ENCODE assay signal across 8 mouse cellular contexts in the genomic region with DNA sequence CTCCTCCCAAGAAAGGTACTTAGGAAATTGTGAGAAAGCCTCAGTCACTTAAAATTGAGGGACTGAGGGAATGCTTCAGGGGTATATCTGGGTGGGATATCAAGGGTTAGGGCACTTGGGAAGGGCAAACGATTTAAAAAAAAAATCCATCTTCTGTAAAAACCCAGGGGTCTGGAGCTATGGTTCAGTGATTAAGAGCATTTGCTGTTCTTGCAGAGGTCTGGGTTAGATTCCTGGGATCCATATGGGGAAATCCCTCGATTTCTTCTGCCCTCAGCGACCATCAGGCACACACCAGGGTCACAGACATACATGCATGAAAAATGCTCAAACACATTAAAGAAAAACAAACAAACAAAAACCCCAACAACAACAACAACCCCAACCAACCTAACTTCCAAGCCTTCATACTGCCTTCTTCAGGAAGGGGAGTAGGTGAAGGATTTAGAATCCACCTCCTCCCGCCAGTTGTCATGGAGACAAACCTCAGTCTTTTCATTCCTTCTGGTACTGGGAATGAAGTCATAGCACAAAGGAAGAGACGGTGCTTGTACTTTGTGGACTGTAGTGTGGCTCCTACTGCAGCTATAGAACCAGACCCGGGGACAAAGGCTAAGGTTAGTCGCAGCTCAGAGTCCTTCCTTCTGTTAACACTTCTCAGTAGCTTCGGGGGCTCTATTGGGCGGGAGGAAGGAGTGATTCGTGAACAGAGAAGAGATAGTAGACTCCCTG. TPM values are rescaled to one million over a fixed set of nuclear protein-coding genes. Genes with fewer than 3 reads are reported as not detected.
A peak's percentile ranks its signal among the peaks of the same experiment; 100 is the strongest.
DNase-seq lines count a peak whose midpoint lies in the region; ATAC-seq and TF ChIP-seq lines count a peak whose summit lies in the region.

No protein-coding gene starts in this region.

- peak overlapping the region; percentile 85 for H3K9ac ChIP-seq in heart, embryonic 14.5 days (ENCODE audit: low read length)
- peak overlapping the region; percentile 72 for H3K9ac ChIP-seq in ES-E14 (ENCODE audit: insufficient read depth, low read depth, low read length, poor library complexity, severe bottlenecking)
- H3K9ac ChIP-seq in limb, embryonic 14.5 days (ENCODE audit: low read depth, low read length, severe bottlenecking), result peak overlapping the region; percentile 60
- peak overlapping the region; percentile 48; the same call in 1 of the 2 replicates for H3K9ac ChIP-seq in stomach, embryonic 15.5 days

- H3K4me2 ChIP-seq in heart, embryonic 14.5 days (ENCODE audit: low read length), result peak overlapping the region; percentile 60
- peak overlapping the region; percentile 68 for H3K4me2 ChIP-seq in limb, embryonic 14.5 days (replicated peaks; ENCODE audit: low read depth, low read length, severe bottlenecking)
- peak overlapping the region; percentile 66 for H3K4me2 ChIP-seq in stomach, embryonic 15.5 days

- TF ChIP-seq POLR2A in limb, embryonic 14.5 days (IDR thresholded peaks at IDR 0.05; ENCODE audit: borderline replicate concordance, extremely low read depth, insufficient read depth, insufficient read length), result peak; percentile 65; the same call in 1 of the 2 replicates

- peaks cover 4% of the 10 kb centered on the region; the same call in 1 of the 2 replicates for H3K36me3 ChIP-seq in heart, embryonic 14.5 days (ENCODE audit: control insufficient read depth, insufficient read depth, low read length)
- 0 out of 2 replicates have a peak, but pooled peaks cover 3% of the 10 kb centered on the region for H3K36me3 ChIP-seq in ES-E14 (ENCODE audit: control insufficient read depth, insufficient read depth, low read length, poor library complexity, severe bottlenecking)
- no peaks in the 10 kb centered on the region; the same call in 1 of the 2 replicates for H3K36me3 ChIP-seq in limb, embryonic 14.5 days (ENCODE audit: control insufficient read depth, insufficient read depth, low read length)
- H3K36me3 ChIP-seq in stomach, embryonic 15.5 days, result no peaks in the 10 kb centered on the region

- H3K27ac ChIP-seq in heart, embryonic 14.5 days (replicated peaks in 1 of 2; ENCODE audit: control insufficient read depth in 1 of 2, insufficient read depth in 1 of 2, low read depth in 2 of 2, low read length in 2 of 2), result peak overlapping the region; percentile 96 to 99
- H3K27ac ChIP-seq in ES-E14 (ENCODE audit: insufficient read depth, low read depth, low read length, poor library complexity, severe bottlenecking), result peak overlapping the region; percentile 59; the same call in 1 of the 2 replicates
- H3K27ac ChIP-seq in limb, embryonic 14.5 days (replicated peaks; ENCODE audit: low read depth, low read length), result peak overlapping the region; percentile 95
- H3K27ac ChIP-seq in stomach, embryonic 15.5 days, result peak overlapping the region; percentile 100

- in situ Hi-C loops in ES-E14 (cut with MboI; ENCODE audit: low sequenced_read_pairs in 2 of 2, unreplicated experiment in 2 of 2), result no loop called here

- peaks cover 14 to 35% of the 10 kb centered on the region in 2 experiments for H3K4me1 ChIP-seq in heart, embryonic 14.5 days (ENCODE audit: control insufficient read depth in 2 of 2, insufficient read depth in 2 of 2, low read length in 2 of 2)
- peaks cover 0 to 2% of the 10 kb centered on the region in 2 experiments; a peak in 2 of 4 replicates for H3K4me1 ChIP-seq in ES-E14 (ENCODE audit: control insufficient read depth in 2 of 2, insufficient read depth in 2 of 2, low read length in 2 of 2, poor library complexity in 1 of 2)
- H3K4me1 ChIP-seq in limb, embryonic 14.5 days (ENCODE audit: control insufficient read depth, insufficient read depth, low read length), result peaks cover 19% of the 10 kb centered on the region
- H3K4me1 ChIP-seq in stomach, embryonic 15.5 days, result peaks cover 24% of the 10 kb centered on the region

- H3K27me3 ChIP-seq in heart, embryonic 14.5 days (ENCODE audit: control insufficient read depth, insufficient read depth, low read length), result no peaks in the 10 kb centered on the region
- H3K27me3 ChIP-seq in limb, embryonic 14.5 days (ENCODE audit: control insufficient read depth, insufficient read depth, low read length), result no peaks in the 10 kb centered on the region
- H3K27me3 ChIP-seq in stomach, embryonic 15.5 days (replicated peaks), result no peaks in the 10 kb centered on the region

- DNase-seq in heart, adult 18-20 months, result no peak
- DNase-seq in ES-E14 (ENCODE audit: low read depth, low spot score), result no peak
- DNase-seq in limb, embryonic 14.5 days (ENCODE audit: low spot score), result no peak
- DNase-seq in natural killer cell, adult 2 months (ENCODE audit: low spot score in 2 of 2), result no peak
- no peak for DNase-seq in spleen, postnatal 36 days (ENCODE audit: low spot score in 2 of 2)

- H3K4me3 ChIP-seq in heart, embryonic 14.5 days (ENCODE audit: control insufficient read depth in 1 of 2, insufficient read depth in 1 of 2, low read depth in 1 of 2, low read length in 2 of 2), result peak overlapping the region; percentile 71 to 79
- peak overlapping the region; percentile 64 to 82 for H3K4me3 ChIP-seq in ES-E14 (ENCODE audit: insufficient read depth in 1 of 2, low read depth in 1 of 2, low read length in 2 of 2, poor library complexity in 1 of 2, severe bottlenecking in 1 of 2)
- H3K4me3 ChIP-seq in limb, embryonic 14.5 days (replicated peaks; ENCODE audit: low read length), result peak overlapping the region; percentile 67
- peak overlapping the region; percentile 85 for H3K4me3 ChIP-seq in stomach, embryonic 15.5 days (replicated peaks)

- 6% methylated on average over 10 of the region's 10 CpGs for WGBS in heart, embryonic 14.5 days
- 7% methylated on average over 10 of the region's 10 CpGs for WGBS in limb, embryonic 14.5 days
- WGBS in stomach, embryonic 15.5 days, result 3% methylated on average over 10 of the region's 10 CpGs

- no peaks in the 10 kb centered on the region for H3K9me3 ChIP-seq in heart, embryonic 14.5 days (ENCODE audit: control insufficient read depth, low read length)
- no peaks in the 10 kb centered on the region for H3K9me3 ChIP-seq in ES-E14 (ENCODE audit: control insufficient read depth, insufficient read depth, low read depth, low read length)
- no peaks in the 10 kb centered on the region for H3K9me3 ChIP-seq in limb, embryonic 14.5 days (ENCODE audit: control insufficient read depth, low read length)
- no peaks in the 10 kb centered on the region for H3K9me3 ChIP-seq in stomach, embryonic 15.5 days

- no peak; the same call in 1 of the 2 replicates for ATAC-seq in heart, embryonic 14.5 days (ENCODE audit: insufficient number of reproducible peaks, insufficient read depth, low FRiP score, low read depth)
- ATAC-seq in erythroblast, adult 5-6 weeks (replicated peaks; ENCODE audit: low FRiP score, poor library complexity, severe bottlenecking), result peak; percentile 49
- ATAC-seq in limb, embryonic 14.5 days (ENCODE audit: low FRiP score, low read depth), result peak; percentile 75
- ATAC-seq in stomach, embryonic 15.5 days (ENCODE audit: insufficient read depth, low FRiP score, low read depth), result peak; percentile 44

TF ChIP-seq in ES-E14, 5 proteins besides CTCF, POLR2A, EP300 and RAD21:
- no peak for TF ChIP-seq CHD2 (IDR thresholded peaks at IDR 0.05; ENCODE audit: low read depth, low read length)
- TF ChIP-seq HCFC1 (IDR thresholded peaks at IDR 0.05; ENCODE audit: borderline replicate concordance, insufficient read depth, low read length), result peak; percentile 34; the same call in 1 of the 2 replicates

RNA-seq across cellular contexts. Expression of a gene that starts 0.6 kb away (rescaled TPM):
- polyA plus RNA-seq in heart, embryonic 14.5 days (2014; fragmentation: Nextera tagmentation; extraction: Ambion mirVana), result 27.4 and 32.9 TPM in 2 replicates
- total RNA-seq in heart, adult 18-20 months (2021), result 10 to 100 TPM; 21.4 to 23.1 TPM
- total RNA-seq in ES-E14 (2012; rRNA removed), result 22.0 and 26.6 TPM in 2 replicates
- total RNA-seq in erythroblast, adult 5-6 weeks (2015; ENCODE audit: low replicate concordance), result 16.3 and 29.0 TPM in 2 replicates
- 14.0 and 26.5 TPM in 2 replicates for total RNA-seq in erythroblast, adult 5-6 weeks (2017; ENCODE audit: low replicate concordance)
- 44.7 and 47.2 TPM in 2 replicates for polyA plus RNA-seq in limb, embryonic 14.5 days (2012; rRNA removed)
- polyA plus RNA-seq in limb, embryonic 14.5 days (2014; fragmentation: Nextera tagmentation; extraction: Ambion mirVana), result 44.6 and 50.0 TPM in 2 replicates
- 35.6 and 39.5 TPM in 2 replicates for polyA plus RNA-seq in stomach, embryonic 15.5 days (2015; fragmentation: Nextera tagmentation; extraction: Ambion mirVana)

RNA-seq across cellular contexts. Expression of a gene that starts 27.8 kb away (rescaled TPM):
- polyA plus RNA-seq in heart, embryonic 14.5 days (2014; fragmentation: Nextera tagmentation; extraction: Ambion mirVana), result 20.0 and 20.9 TPM in 2 replicates
- total RNA-seq in heart, adult 18-20 months (2021), result 10 to 100 TPM; 64.0 to 78.2 TPM
- total RNA-seq in ES-E14 (2012; rRNA removed), result 11.4 and 12.7 TPM in 2 replicates
- 24.6 and 32.8 TPM in 2 replicates for total RNA-seq in erythroblast, adult 5-6 weeks (2015; ENCODE audit: low replicate concordance)
- 20.9 and 22.6 TPM in 2 replicates for total RNA-seq in erythroblast, adult 5-6 weeks (2017; ENCODE audit: low replicate concordance)
- polyA plus RNA-seq in limb, embryonic 14.5 days (2012; rRNA removed), result 27.4 and 37.2 TPM in 2 replicates
- polyA plus RNA-seq in limb, embryonic 14.5 days (2014; fragmentation: Nextera tagmentation; extraction: Ambion mirVana), result 17.2 and 18.6 TPM in 2 replicates
- polyA plus RNA-seq in stomach, embryonic 15.5 days (2015; fragmentation: Nextera tagmentation; extraction: Ambion mirVana), result 19.6 and 20.5 TPM in 2 replicates

RNA-seq across cellular contexts. Expression of a gene that starts 54.8 kb away (rescaled TPM):
- 39.7 and 44.3 TPM in 2 replicates for polyA plus RNA-seq in heart, embryonic 14.5 days (2014; fragmentation: Nextera tagmentation; extraction: Ambion mirVana)
- total RNA-seq in heart, adult 18-20 months (2021), result 10 to 100 TPM; 36.7 to 41.7 TPM
- 7.9 and 8.7 TPM in 2 replicates for total RNA-seq in ES-E14 (2012; rRNA removed)
- total RNA-seq in erythroblast, adult 5-6 weeks (2015; ENCODE audit: low replicate concordance), result 18.2 and 36.5 TPM in 2 replicates
- 18.7 and 21.0 TPM in 2 replicates for total RNA-seq in erythroblast, adult 5-6 weeks (2017; ENCODE audit: low replicate concordance)
- polyA plus RNA-seq in limb, embryonic 14.5 days (2012; rRNA removed), result 29.5 and 50.9 TPM in 2 replicates
- 25.9 and 26.7 TPM in 2 replicates for polyA plus RNA-seq in limb, embryonic 14.5 days (2014; fragmentation: Nextera tagmentation; extraction: Ambion mirVana)
- 23.2 and 23.7 TPM in 2 replicates for polyA plus RNA-seq in stomach, embryonic 15.5 days (2015; fragmentation: Nextera tagmentation; extraction: Ambion mirVana)
